Mouse (Mus musculus): ENCODE measurements around the gene Cd99l2. TPM values are rescaled to one million over a fixed set of nuclear protein-coding genes. Genes with fewer than 3 reads are reported as not detected.

Gene Cd99l2
- total and polyA plus RNA-seq, 2 experiments from 2014 or later: 74.8 to 85.6 TPM

- peak; percentile 4 for DNase-seq (ENCODE audit: low spot score)
- Histone ChIP-seq H3K36me3 (ENCODE audit: insufficient read depth, low read length) (no peaks in the 10 kb centered on the region), H3K27ac (ENCODE audit: low read depth, low read length) (no peak overlapping the region), H3K4me2 (ENCODE audit: low read depth, low read length, poor library complexity, severe bottlenecking) (no peak overlapping the region), H3K9me3 (ENCODE audit: low read length) (no peaks in the 10 kb centered on the region), H3K4me1 (ENCODE audit: insufficient read depth, low read length) (no peaks in the 10 kb centered on the region), H3K4me3 (ENCODE audit: low read depth, low read length) (no peak overlapping the region), H3K27me3 (ENCODE audit: insufficient read depth, low read length) (no peaks in the 10 kb centered on the region), H3K9ac (replicated peaks; ENCODE audit: low read length, poor library complexity, severe bottlenecking) (no peak overlapping the region)
- ATAC-seq (ENCODE audit: low FRiP score): no peak
- no peak for TF ChIP-seq CTCF (IDR thresholded peaks at IDR 0.05)
- WGBS: 64% methylated on average over 6 of the region's 6 CpGs
Measured at GRCm38 (mm10) chrX:71456078-71456737, 36.4 kb downstream of the Cd99l2 start.

DNA sequence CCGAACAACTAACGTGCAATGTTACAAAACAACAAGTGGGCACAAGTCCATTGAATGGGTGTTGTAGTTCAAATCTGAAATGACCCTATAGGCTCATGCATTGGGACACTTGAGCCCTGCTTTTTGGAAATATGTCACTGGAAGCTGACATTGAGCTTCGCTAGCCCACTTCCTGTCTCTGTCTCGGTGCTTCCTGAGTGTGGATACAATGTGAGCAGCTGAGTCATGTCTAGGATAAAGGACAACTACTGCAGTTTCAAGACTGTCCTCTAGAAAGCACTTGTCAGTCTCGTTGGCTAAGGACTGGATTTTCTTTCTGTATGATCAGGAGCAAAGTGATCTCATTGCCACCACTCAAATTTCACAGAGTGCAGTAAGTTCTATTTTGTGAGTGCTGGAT, 49.7 kb downstream of the Cd99l2 start:
- no peak for ATAC-seq (ENCODE audit: low FRiP score)
- Histone ChIP-seq H3K4me1 (ENCODE audit: insufficient read depth, low read length) (no peaks in the 10 kb centered on the region), H3K36me3 (ENCODE audit: insufficient read depth, low read length) (no peaks in the 10 kb centered on the region), H3K27ac (ENCODE audit: low read depth, low read length) (no peak overlapping the region), H3K27me3 (ENCODE audit: insufficient read depth, low read length) (no peaks in the 10 kb centered on the region), H3K4me3 (ENCODE audit: low read depth, low read length) (no peak overlapping the region), H3K4me2 (ENCODE audit: low read depth, low read length, poor library complexity, severe bottlenecking) (no peak overlapping the region), H3K9ac (replicated peaks; ENCODE audit: low read length, poor library complexity, severe bottlenecking) (no peak overlapping the region), H3K9me3 (ENCODE audit: low read length) (no peaks in the 10 kb centered on the region)
- TF ChIP-seq CTCF (IDR thresholded peaks at IDR 0.05): no peak
- 80% methylated on average over 5 of the region's 5 CpGs for WGBS
- DNase-seq (ENCODE audit: low spot score): no peak

DNA sequence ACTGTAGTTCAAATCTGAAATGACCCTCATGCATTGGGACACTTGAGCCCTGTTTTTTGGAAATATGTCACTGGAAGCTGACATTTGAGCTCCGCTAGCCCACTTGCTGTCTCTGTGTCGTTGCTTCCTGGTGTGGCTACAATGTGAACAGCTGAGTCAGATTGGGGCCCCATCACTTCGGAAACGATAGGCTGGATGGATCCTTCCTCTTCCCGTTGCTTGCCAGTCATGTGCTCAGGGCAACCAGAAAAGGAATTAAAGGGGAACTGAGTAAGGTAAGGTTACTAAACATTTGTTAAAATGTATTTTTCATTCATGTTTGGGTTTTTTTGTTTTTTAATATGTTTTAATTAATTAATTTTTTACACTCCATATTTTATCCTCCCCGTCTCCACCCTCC, 53.2 kb downstream of the Cd99l2 start:
- Histone ChIP-seq H3K4me1 (ENCODE audit: insufficient read depth, low read length) (no peaks in the 10 kb centered on the region), H3K4me2 (ENCODE audit: low read depth, low read length, poor library complexity, severe bottlenecking) (no peak overlapping the region), H3K9ac (replicated peaks; ENCODE audit: low read length, poor library complexity, severe bottlenecking) (no peak overlapping the region), H3K9me3 (ENCODE audit: low read length) (no peaks in the 10 kb centered on the region), H3K4me3 (ENCODE audit: low read depth, low read length) (no peak overlapping the region), H3K27ac (ENCODE audit: low read depth, low read length) (no peak overlapping the region), H3K27me3 (ENCODE audit: insufficient read depth, low read length) (no peaks in the 10 kb centered on the region), H3K36me3 (ENCODE audit: insufficient read depth, low read length) (no peaks in the 10 kb centered on the region)
- no peak for TF ChIP-seq CTCF (IDR thresholded peaks at IDR 0.05)
- DNase-seq (ENCODE audit: low spot score): no peak
- no peak for ATAC-seq (ENCODE audit: low FRiP score)
- 89% methylated on average over 6 of the region's 6 CpGs for WGBS

DNA sequence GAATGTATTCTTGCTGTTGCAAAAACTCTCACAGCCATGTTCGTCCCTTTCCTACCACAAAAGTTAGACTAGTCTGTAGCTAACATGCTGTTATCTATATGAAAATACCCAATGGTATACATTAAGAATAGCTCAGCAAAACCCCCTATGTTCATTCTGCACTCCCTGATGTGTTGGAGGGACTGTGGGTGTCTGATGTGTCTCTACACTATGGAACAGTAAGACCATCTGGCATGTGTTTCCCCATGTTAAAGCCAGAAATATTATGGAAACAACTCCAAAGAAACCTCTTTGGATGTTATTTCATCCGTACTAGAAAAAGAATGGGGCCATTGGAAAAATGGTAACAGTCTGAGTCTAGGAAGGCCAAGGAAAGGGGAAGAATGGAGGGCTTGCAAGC, 57.1 kb downstream of the Cd99l2 start:
- no peak for ATAC-seq (ENCODE audit: low FRiP score)
- TF ChIP-seq CTCF (IDR thresholded peaks at IDR 0.05): no peak
- no peaks in the 10 kb centered on the region for H3K36me3 ChIP-seq (ENCODE audit: insufficient read depth, low read length)
- no peak overlapping the region for H3K9ac ChIP-seq (replicated peaks; ENCODE audit: low read length, poor library complexity, severe bottlenecking)
- 84% methylated on average over 2 of the region's 2 CpGs for WGBS
- no peak overlapping the region for H3K27ac ChIP-seq (ENCODE audit: low read depth, low read length)
- H3K9me3 ChIP-seq (ENCODE audit: low read length): no peaks in the 10 kb centered on the region
- H3K4me1 ChIP-seq (ENCODE audit: insufficient read depth, low read length): no peaks in the 10 kb centered on the region
- no peak for DNase-seq (ENCODE audit: low spot score)
- H3K4me3 ChIP-seq (ENCODE audit: low read depth, low read length): no peak overlapping the region
- H3K27me3 ChIP-seq (ENCODE audit: insufficient read depth, low read length): no peaks in the 10 kb centered on the region
- H3K4me2 ChIP-seq (ENCODE audit: low read depth, low read length, poor library complexity, severe bottlenecking): no peak overlapping the region

- Histone ChIP-seq H3K4me3 (ENCODE audit: low read depth, low read length) (no peak overlapping the region), H3K36me3 (ENCODE audit: insufficient read depth, low read length) (no peaks in the 10 kb centered on the region), H3K4me2 (ENCODE audit: low read depth, low read length, poor library complexity, severe bottlenecking) (no peak overlapping the region), H3K27ac (ENCODE audit: low read depth, low read length) (no peak overlapping the region), H3K9me3 (ENCODE audit: low read length) (no peaks in the 10 kb centered on the region), H3K27me3 (ENCODE audit: insufficient read depth, low read length) (no peaks in the 10 kb centered on the region), H3K9ac (replicated peaks; ENCODE audit: low read length, poor library complexity, severe bottlenecking) (no peak overlapping the region), H3K4me1 (ENCODE audit: insufficient read depth, low read length) (no peaks in the 10 kb centered on the region)
- WGBS: 36% methylated on average over 8 of the region's 8 CpGs
- DNase-seq (ENCODE audit: low spot score) (peak; percentile 12), ATAC-seq (ENCODE audit: low FRiP score) (no peak)
- TF ChIP-seq CTCF (IDR thresholded peaks at IDR 0.05): no peak
Measured at GRCm38 (mm10) chrX:71434860-71435259, 57.8 kb downstream of the Cd99l2 start.

GRCm38 (mm10) chrX:71434448-71434847, 58.2 kb downstream of the Cd99l2 start:
- H3K9me3 ChIP-seq (ENCODE audit: low read length): no peaks in the 10 kb centered on the region
- H3K4me3 ChIP-seq (ENCODE audit: low read depth, low read length): no peak overlapping the region
- H3K27me3 ChIP-seq (ENCODE audit: insufficient read depth, low read length): no peaks in the 10 kb centered on the region
- ATAC-seq (ENCODE audit: low FRiP score) (no peak), DNase-seq (ENCODE audit: low spot score) (peak; percentile 6)
- H3K4me1 ChIP-seq (ENCODE audit: insufficient read depth, low read length): no peaks in the 10 kb centered on the region
- no peak overlapping the region for H3K4me2 ChIP-seq (ENCODE audit: low read depth, low read length, poor library complexity, severe bottlenecking)
- WGBS: 42% methylated on average over 1 of the region's 1 CpGs
- no peaks in the 10 kb centered on the region for H3K36me3 ChIP-seq (ENCODE audit: insufficient read depth, low read length)
- no peak for TF ChIP-seq CTCF (IDR thresholded peaks at IDR 0.05)
- H3K27ac ChIP-seq (ENCODE audit: low read depth, low read length): no peak overlapping the region
- H3K9ac ChIP-seq (replicated peaks; ENCODE audit: low read length, poor library complexity, severe bottlenecking): no peak overlapping the region

Measured in midbrain, postnatal 0 days (tissue).